Mouse (Mus musculus) kidney, embryonic 16.5 days (tissue): ENCODE measurements around the gene Pepd. TPM values are rescaled to one million over a fixed set of nuclear protein-coding genes. Genes with fewer than 3 reads are reported as not detected.

Experiments used
- ATAC-seq: fragments of 200-750 bp; cut with Nextera tagmentation; 2 replicates; pipeline ENCODE4 v1.8.0; 2017; ENCODE audit warnings: moderate TSS enrichment; ENCODE audit not compliant: low FRiP score, low TSS enrichment
- H3K27ac ChIP-seq: fragments of 300-500 bp; sonication (generic); 2 replicates; pipeline ENCODE4 v1.5.1; 2014; ENCODE audit warnings: low read length
- H3K27me3 ChIP-seq: fragments of 300-500 bp; sonication (generic); 2 replicates; pipeline ENCODE4 v1.6.1; 2014; ENCODE audit warnings: low read length, control low read depth, mixed read lengths; ENCODE audit not compliant: insufficient read depth
- H3K36me3 ChIP-seq: fragments of 300-500 bp; sonication (generic); 2 replicates; pipeline ENCODE4 v1.6.1; 2014; ENCODE audit warnings: low read length, control low read depth, mixed read lengths; ENCODE audit not compliant: insufficient read depth
- H3K4me1 ChIP-seq: fragments of 300-500 bp; sonication (generic); 2 replicates; pipeline ENCODE4 v1.6.1; 2014; ENCODE audit warnings: low read length, control low read depth, mixed read lengths; ENCODE audit not compliant: insufficient read depth
- H3K4me2 ChIP-seq: fragments of 300-500 bp; sonication (generic); replicated peaks from 2 replicates; pipeline ENCODE4 v1.6.1; 2014; ENCODE audit warnings: low read depth, low read length
- H3K4me3 ChIP-seq: fragments of 300-500 bp; sonication (generic); 2 replicates; pipeline ENCODE4 v1.5.1; 2014; ENCODE audit warnings: mild to moderate bottlenecking, low read length
- H3K9ac ChIP-seq: fragments of 300-500 bp; sonication (generic); replicated peaks from 2 replicates; pipeline ENCODE4 v1.6.1; 2014; ENCODE audit warnings: low read length
- H3K9me3 ChIP-seq: fragments of 300-500 bp; sonication (generic); 2 replicates; pipeline ENCODE4 v1.6.1; 2016; ENCODE audit warnings: low read length, control low read depth
- WGBS: fragments of 180-500 bp; shearing (Covaris S2); extraction: QIAGEN DNeasy Blood & Tissue Kit; methylation state at CpG from one replicate; pipeline ENCODE4 v1.1.7; 2014; 5-methylcytosine and 5-hydroxymethylcytosine counted together
- polyA plus RNA-seq: library from polyadenylated mRNA; unstranded; fragments of >200 nt; fragmentation: Nextera tagmentation; extraction: Ambion mirVana; gene quantifications from 2 replicates; pipeline ENCODE4 v1.2.1, GENCODE M21; 2015

Gene Pepd
- polyA plus RNA-seq, 1 experiment from 2014 or later, result 148 TPM

- ATAC-seq, result peak; percentile 73
- Histone ChIP-seq H3K9ac (no peak overlapping the region), H3K9me3 (no peaks in the 10 kb centered on the region; the same call in 1 of the 2 replicates), H3K4me1 (peaks cover 18% of the 10 kb centered on the region), H3K4me3 (no peak overlapping the region), H3K27ac (peak overlapping the region; percentile 58), H3K36me3 (no peaks in the 10 kb centered on the region), H3K27me3 (0 out of 2 replicates have a peak, but pooled peaks cover 4% of the 10 kb centered on the region), H3K4me2 (peak overlapping the region; percentile 24; the same call in 1 of the 2 replicates)
- WGBS, result 17% methylated on average over 24 of the region's 24 CpGs
Measured at GRCm38 (mm10) chr7:34910096-34911066, 1.8 kb upstream of the Pepd start.

GRCm38 (mm10) chr7:34913956-34914355 lies 1.8 kb downstream of the Pepd start:
- no peak overlapping the region for H3K4me3 ChIP-seq
- ATAC-seq, result no peak
- H3K4me1 ChIP-seq, result peaks cover 32% of the 10 kb centered on the region
- no peaks in the 10 kb centered on the region for H3K9me3 ChIP-seq
- H3K27me3 ChIP-seq, result 0 out of 2 replicates have a peak, but pooled peaks cover 4% of the 10 kb centered on the region
- no peak overlapping the region for H3K4me2 ChIP-seq
- 82% methylated on average over 9 of the region's 9 CpGs for WGBS
- no peak overlapping the region for H3K27ac ChIP-seq
- no peaks in the 10 kb centered on the region for H3K36me3 ChIP-seq
- H3K9ac ChIP-seq, result no peak overlapping the region

- Histone ChIP-seq H3K4me3 (no peak overlapping the region), H3K4me1 (peaks cover 47% of the 10 kb centered on the region), H3K4me2 (no peak overlapping the region), H3K9me3 (no peaks in the 10 kb centered on the region), H3K27me3 (0 out of 2 replicates have a peak, but pooled peaks cover 4% of the 10 kb centered on the region), H3K36me3 (no peaks in the 10 kb centered on the region), H3K27ac (no peak overlapping the region), H3K9ac (no peak overlapping the region)
- ATAC-seq, result no peak
- 90% methylated on average over 5 of the region's 5 CpGs for WGBS
Measured at GRCm38 (mm10) chr7:34915555-34915954, 3.4 kb downstream of the Pepd start.

GRCm38 (mm10) chr7:34917558-34917957 lies 5.4 kb downstream of the Pepd start:
- WGBS, result 44% methylated on average over 6 of the region's 6 CpGs
- H3K4me2 ChIP-seq, result no peak overlapping the region
- no peak for ATAC-seq
- peaks cover 5% of the 10 kb centered on the region; the same call in 1 of the 2 replicates for H3K36me3 ChIP-seq
- peak overlapping the region; percentile 94 for H3K27ac ChIP-seq
- peaks cover 38% of the 10 kb centered on the region for H3K4me1 ChIP-seq
- H3K9me3 ChIP-seq, result no peaks in the 10 kb centered on the region
- no peaks in the 10 kb centered on the region for H3K27me3 ChIP-seq
- H3K4me3 ChIP-seq, result no peak overlapping the region
- H3K9ac ChIP-seq, result no peak overlapping the region

- peaks cover 35% of the 10 kb centered on the region for H3K4me1 ChIP-seq
- H3K4me2 ChIP-seq, result no peak overlapping the region
- H3K4me3 ChIP-seq, result no peak overlapping the region
- H3K36me3 ChIP-seq, result peaks cover 5% of the 10 kb centered on the region; the same call in 1 of the 2 replicates
- no peaks in the 10 kb centered on the region for H3K9me3 ChIP-seq
- H3K27me3 ChIP-seq, result no peaks in the 10 kb centered on the region
- peak; percentile 7; the same call in 1 of the 2 replicates for ATAC-seq
- 60% methylated on average over 4 of the region's 4 CpGs for WGBS
- H3K9ac ChIP-seq, result no peak overlapping the region
- H3K27ac ChIP-seq, result peak overlapping the region; percentile 94
Measured at GRCm38 (mm10) chr7:34917998-34918397, 5.8 kb downstream of the Pepd start.

- peak overlapping the region; percentile 94 for H3K27ac ChIP-seq
- H3K9me3 ChIP-seq, result no peaks in the 10 kb centered on the region
- ATAC-seq, result peak; percentile 29; the same call in 1 of the 2 replicates
- no peak overlapping the region for H3K4me3 ChIP-seq
- WGBS, result 40% methylated on average over 8 of the region's 8 CpGs
- H3K9ac ChIP-seq, result 0 out of 2 replicates have a peak overlapping the region, but pooled peaks have one; percentile 19
- peaks cover 5% of the 10 kb centered on the region; the same call in 1 of the 2 replicates for H3K36me3 ChIP-seq
- peak overlapping the region; percentile 4; the same call in 1 of the 2 replicates for H3K4me2 ChIP-seq
- H3K4me1 ChIP-seq, result peaks cover 31% of the 10 kb centered on the region
- H3K27me3 ChIP-seq, result no peaks in the 10 kb centered on the region
Measured at GRCm38 (mm10) chr7:34918416-34918815, 6.2 kb downstream of the Pepd start.

GRCm38 (mm10) chr7:34919054-34919453 lies 6.9 kb downstream of the Pepd start:
- Histone ChIP-seq H3K9ac (no peak overlapping the region), H3K36me3 (peaks cover 5% of the 10 kb centered on the region; the same call in 1 of the 2 replicates), H3K27ac (peak overlapping the region; percentile 94), H3K4me1 (peaks cover 31% of the 10 kb centered on the region), H3K27me3 (no peaks in the 10 kb centered on the region), H3K4me3 (no peak overlapping the region), H3K9me3 (no peaks in the 10 kb centered on the region), H3K4me2 (peak overlapping the region; percentile 26)
- WGBS, result 25% methylated on average over 5 of the region's 5 CpGs
- peak; percentile 80 for ATAC-seq

- peak overlapping the region; percentile 94 for H3K27ac ChIP-seq
- no peak overlapping the region for H3K9ac ChIP-seq
- H3K4me2 ChIP-seq, result no peak overlapping the region
- H3K4me3 ChIP-seq, result no peak overlapping the region
- peaks cover 31% of the 10 kb centered on the region for H3K4me1 ChIP-seq
- no peak for ATAC-seq
- 65% methylated on average over 5 of the region's 5 CpGs for WGBS
- peaks cover 9% of the 10 kb centered on the region for H3K36me3 ChIP-seq
- no peaks in the 10 kb centered on the region for H3K9me3 ChIP-seq
- no peaks in the 10 kb centered on the region for H3K27me3 ChIP-seq
Measured at GRCm38 (mm10) chr7:34919809-34920208, 7.6 kb downstream of the Pepd start.

- Histone ChIP-seq H3K4me2 (no peak overlapping the region), H3K27me3 (no peaks in the 10 kb centered on the region), H3K9me3 (no peaks in the 10 kb centered on the region), H3K9ac (no peak overlapping the region), H3K4me3 (no peak overlapping the region), H3K27ac (no peak overlapping the region), H3K36me3 (peaks cover 36% of the 10 kb centered on the region), H3K4me1 (peaks cover 22% of the 10 kb centered on the region)
- 81% methylated on average over 5 of the region's 5 CpGs for WGBS
- ATAC-seq, result no peak
Measured at GRCm38 (mm10) chr7:34925208-34925607, 13.0 kb downstream of the Pepd start.

- 89% methylated on average over 7 of the region's 7 CpGs for WGBS
- no peak overlapping the region for H3K4me2 ChIP-seq
- peaks cover 36% of the 10 kb centered on the region for H3K36me3 ChIP-seq
- peaks cover 24% of the 10 kb centered on the region for H3K4me1 ChIP-seq
- H3K9ac ChIP-seq, result no peak overlapping the region
- ATAC-seq, result no peak
- H3K9me3 ChIP-seq, result no peaks in the 10 kb centered on the region
- no peak overlapping the region for H3K27ac ChIP-seq
- H3K4me3 ChIP-seq, result no peak overlapping the region
- no peaks in the 10 kb centered on the region for H3K27me3 ChIP-seq
Measured at GRCm38 (mm10) chr7:34925956-34926355, 13.8 kb downstream of the Pepd start.
